Comparison of ENCODE assay signal across 8 mouse cellular contexts in the genomic region with DNA sequence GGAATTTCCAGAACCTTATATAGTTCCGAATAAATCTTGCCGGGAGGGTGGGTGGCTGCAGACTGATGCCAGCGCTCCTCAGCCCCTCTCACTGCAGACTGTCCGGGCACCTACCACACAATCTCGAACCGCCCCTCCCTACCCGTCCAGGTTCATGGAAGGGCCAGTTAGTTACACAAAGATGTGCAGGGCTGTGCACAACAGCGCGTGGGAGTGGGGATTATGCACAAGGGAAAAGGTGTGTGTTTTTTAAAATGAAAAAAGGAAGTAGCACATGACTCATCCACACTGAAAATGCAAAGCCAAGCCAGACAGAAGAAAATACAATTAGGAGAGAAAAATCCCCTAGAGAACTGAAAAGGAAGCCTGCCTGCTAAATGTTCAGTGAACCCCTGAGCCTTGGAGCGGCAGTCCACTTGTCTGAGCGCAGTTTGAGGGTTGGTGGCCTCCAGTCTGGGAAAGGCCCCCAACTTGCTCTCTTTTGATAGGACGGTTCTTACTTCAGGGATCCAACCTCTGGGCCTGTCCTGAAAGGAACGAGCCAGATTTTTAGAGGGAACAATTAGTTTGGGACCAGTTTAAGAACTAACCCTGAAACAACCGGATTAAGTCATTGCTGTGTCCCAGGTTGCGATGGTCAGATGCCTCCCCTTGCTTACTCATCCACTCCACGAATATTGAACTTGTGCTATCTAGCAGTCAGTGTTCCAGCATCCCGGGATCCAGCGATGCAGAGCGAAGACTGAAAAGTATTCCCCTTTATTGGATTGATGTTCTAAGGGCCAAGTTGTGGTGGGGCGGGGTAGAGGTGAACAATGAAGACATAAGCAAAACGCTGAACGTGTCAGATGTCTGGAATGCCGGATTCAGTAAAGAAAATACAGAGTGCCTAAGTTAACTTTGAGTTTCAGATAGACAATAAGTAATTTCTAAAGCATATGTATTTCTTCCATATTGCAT.
DNase-seq lines count a peak whose midpoint lies in the region; ATAC-seq and TF ChIP-seq lines count a peak whose summit lies in the region.

No protein-coding gene starts in this region.

- no peak for TF ChIP-seq CTCF in layer of hippocampus, adult 2 months (conservative IDR thresholded peaks at IDR 0.05)
- TF ChIP-seq CTCF in kidney, postnatal 0 days (IDR thresholded peaks at IDR 0.05; ENCODE audit: low read depth) = no peak

- no peak for DNase-seq in layer of hippocampus, adult 2 months (ENCODE audit: low spot score in 2 of 2)
- DNase-seq in layer of hippocampus, adult 9-10 months (ENCODE audit: low spot score) = no peak
- DNase-seq in embryo, embryonic 11.5 days (ENCODE audit: low read depth, low spot score) = peak; percentile 13
- DNase-seq in kidney, postnatal 0 days (ENCODE audit: low spot score) = peak; percentile 60
- DNase-seq in midbrain, embryonic 11.5 days (ENCODE audit: low spot score, missing footprints) = peak; percentile 91
- no peak for DNase-seq in thymus, adult 18-20 months
- no peak for DNase-seq in urinary bladder, adult 2 months (ENCODE audit: low spot score)

- H3K4me1 ChIP-seq in heart, embryonic 11.5 days (ENCODE audit: control insufficient read depth, insufficient read depth, low read length) = peaks cover 7% of the 10 kb centered on the region
- peaks cover 7% of the 10 kb centered on the region; the same call in 1 of the 2 replicates for H3K4me1 ChIP-seq in kidney, postnatal 0 days (replicated peaks; ENCODE audit: insufficient read depth, low read length)
- H3K4me1 ChIP-seq in midbrain, embryonic 11.5 days (ENCODE audit: control insufficient read depth, insufficient read depth, low read length) = peaks cover 4% of the 10 kb centered on the region; the same call in 1 of the 2 replicates

- H3K9ac ChIP-seq in heart, embryonic 11.5 days (ENCODE audit: low read depth, low read length) = peak overlapping the region; percentile 54; the same call in 1 of the 2 replicates
- H3K9ac ChIP-seq in kidney, postnatal 0 days (ENCODE audit: low read depth, low read length) = peak overlapping the region; percentile 65
- H3K9ac ChIP-seq in midbrain, embryonic 11.5 days (ENCODE audit: low read length) = peak overlapping the region; percentile 77

- no peak overlapping the region for H3K27ac ChIP-seq in layer of hippocampus, adult 2 months
- H3K27ac ChIP-seq in heart, embryonic 11.5 days (ENCODE audit: low read depth, low read length) = peak overlapping the region; percentile 54; the same call in 1 of the 2 replicates
- H3K27ac ChIP-seq in kidney, postnatal 0 days = peak overlapping the region; percentile 91
- H3K27ac ChIP-seq in midbrain, embryonic 11.5 days (ENCODE audit: low read depth, low read length) = no peak overlapping the region

- no peak for ATAC-seq in heart, embryonic 11.5 days (replicated peaks; ENCODE audit: insufficient number of reproducible peaks, low FRiP score, low TSS enrichment)
- no peak for ATAC-seq in kidney, postnatal 0 days (replicated peaks; ENCODE audit: low FRiP score, low read depth)
- no peak for ATAC-seq in midbrain, embryonic 11.5 days (ENCODE audit: low FRiP score)

- H3K4me2 ChIP-seq in heart, embryonic 11.5 days = peak overlapping the region; percentile 74
- H3K4me2 ChIP-seq in kidney, postnatal 0 days (ENCODE audit: low read length) = peak overlapping the region; percentile 59
- H3K4me2 ChIP-seq in midbrain, embryonic 11.5 days = peak overlapping the region; percentile 93

- H3K4me3 ChIP-seq in layer of hippocampus, adult 2 months = peak overlapping the region; percentile 46
- H3K4me3 ChIP-seq in heart, embryonic 11.5 days (ENCODE audit: low read depth, low read length) = peak overlapping the region; percentile 55
- peak overlapping the region; percentile 52 for H3K4me3 ChIP-seq in kidney, postnatal 0 days (replicated peaks; ENCODE audit: low read depth, low read length)
- H3K4me3 ChIP-seq in midbrain, embryonic 11.5 days (ENCODE audit: low read depth, low read length) = peak overlapping the region; percentile 46; the same call in 1 of the 2 replicates

- H3K9me3 ChIP-seq in heart, embryonic 11.5 days (replicated peaks; ENCODE audit: control insufficient read depth, low read length) = no peaks in the 10 kb centered on the region
- H3K9me3 ChIP-seq in kidney, postnatal 0 days (replicated peaks; ENCODE audit: low read length) = no peaks in the 10 kb centered on the region
- H3K9me3 ChIP-seq in midbrain, embryonic 11.5 days (ENCODE audit: control insufficient read depth, low read length) = no peaks in the 10 kb centered on the region

- WGBS in heart, embryonic 11.5 days (ENCODE audit: insufficient replicate concordance) = 23% methylated on average over 23 of the region's 23 CpGs
- WGBS in kidney, postnatal 0 days = 9% methylated on average over 23 of the region's 23 CpGs
- 26% methylated on average over 23 of the region's 23 CpGs for WGBS in midbrain, embryonic 11.5 days

- H3K27me3 ChIP-seq in heart, embryonic 11.5 days (ENCODE audit: control insufficient read depth, insufficient read depth, low read length) = no peaks in the 10 kb centered on the region
- no peaks in the 10 kb centered on the region for H3K27me3 ChIP-seq in kidney, postnatal 0 days (ENCODE audit: insufficient read depth, low read length)
- H3K27me3 ChIP-seq in midbrain, embryonic 11.5 days (ENCODE audit: control insufficient read depth, insufficient read depth, low read length) = no peaks in the 10 kb centered on the region

- no peaks in the 10 kb centered on the region for H3K36me3 ChIP-seq in heart, embryonic 11.5 days (ENCODE audit: control insufficient read depth, insufficient read depth, low read length)
- H3K36me3 ChIP-seq in kidney, postnatal 0 days (ENCODE audit: insufficient read depth, low read length) = no peaks in the 10 kb centered on the region
- no peaks in the 10 kb centered on the region for H3K36me3 ChIP-seq in midbrain, embryonic 11.5 days (ENCODE audit: control insufficient read depth, insufficient read depth, low read length)

Comparison
In these comparisons a context has a peak if more than half of its experiments do, and no peak if none do; other contexts are left out.
1. DNase-seq: peak in embryo, embryonic 11.5 days (single experiment), kidney, postnatal 0 days (single experiment) and midbrain, embryonic 11.5 days (single experiment); none in layer of hippocampus, adult 2 months (0 of 2), layer of hippocampus, adult 9-10 months (single experiment), thymus, adult 18-20 months (0 of 2) and urinary bladder, adult 2 months (single experiment).
2. H3K27ac ChIP-seq: peak in heart, embryonic 11.5 days (single experiment) and kidney, postnatal 0 days (single experiment); none in layer of hippocampus, adult 2 months (single experiment) and midbrain, embryonic 11.5 days (single experiment).
3. Peak in every context shown above with its lines, with median percentiles within 50 percentile points of each other: H3K4me3 ChIP-seq, H3K4me2 ChIP-seq and H3K9ac ChIP-seq.